Mouse (Mus musculus) left cerebral cortex, postnatal 4 days (tissue): ENCODE data around the gene Wdr43. TPM values are rescaled to one million over a fixed set of nuclear protein-coding genes. Genes with fewer than 3 reads are reported as not detected.

Source experiments
- DNase-seq: peaks from one replicate; pipeline ENCODE4 v3.0.0-alpha.2; 2022
- intact Hi-C: fragments of 180-260 bp; cut with DNase I; formaldehyde crosslinking; loops from one replicate; pipeline ENCODE4 v1.15.1; 2025
- total RNA-seq, 2 experiments: library from RNA; stranded (reverse); gene quantifications; 2 replicates each; pipeline ENCODE4 v1.2.3; 2021

The Wdr43 gene
- total RNA-seq, 2 experiments from 2014 or later = 50.1 to 53.6 TPM

- no peak for DNase-seq
- intact Hi-C loops = loop anchor here (5.0 to 10.0 kb wide), 3 partner anchors 212 to 1122 kb away; partner anchors contain the start of gene Alk
Measured at GRCm38 (mm10) chr17:71660390-71660789, 44.7 kb downstream of the Wdr43 start.

GRCm38 (mm10) chr17:71662751-71663250, 47.1 kb downstream of the Wdr43 start:
- DNase-seq = peak; percentile 73
- intact Hi-C loops = loop anchor here (5.0 to 10.0 kb wide), 3 partner anchors 210 to 1120 kb away; partner anchors contain the start of gene Alk

- intact Hi-C loops = loop anchor here (5.0 to 10.0 kb wide), 3 partner anchors 209 to 1119 kb away; partner anchors contain the start of gene Alk
- DNase-seq = no peak
Measured at GRCm38 (mm10) chr17:71663491-71663890, 47.8 kb downstream of the Wdr43 start.

- DNase-seq = no peak
- intact Hi-C loops = loop anchor here (5.0 to 10.0 kb wide), 3 partner anchors 208 to 1118 kb away; partner anchors contain the start of gene Alk
Measured at GRCm38 (mm10) chr17:71664172-71664571, 48.5 kb downstream of the Wdr43 start.

- intact Hi-C loops = loop anchor here (5.0 to 10.0 kb wide), 2 partner anchors 117 to 940 kb away; partner anchors contain the start of gene Alk
- no peak for DNase-seq
Measured at GRCm38 (mm10) chr17:71665201-71665600, 49.5 kb downstream of the Wdr43 start.

GRCm38 (mm10) chr17:71669511-71669910, 53.8 kb downstream of the Wdr43 start:
- intact Hi-C loops = loop anchor here (5.0 to 10.0 kb wide), 2 partner anchors 113 to 935 kb away; partner anchors contain the start of gene Alk
- DNase-seq = no peak

GRCm38 (mm10) chr17:71671840-71672546, 56.3 kb downstream of the Wdr43 start:
- intact Hi-C loops = no loop called here
- peak; percentile 69 for DNase-seq

GRCm38 (mm10) chr17:71673092-71673491, 57.4 kb downstream of the Wdr43 start, which contains the start of gene Togaram2:
Gene Togaram2 (plus strand): TSS chr17:71673261.
- DNase-seq = no peak
- intact Hi-C loops = no loop called here

- DNase-seq = peak; percentile 22
- intact Hi-C loops = no loop called here
Measured at GRCm38 (mm10) chr17:71673936-71674335, 58.2 kb downstream of the Wdr43 start.

- intact Hi-C loops = no loop called here
- DNase-seq = peak; percentile 63
Measured at GRCm38 (mm10) chr17:71674886-71675285, 59.2 kb downstream of the Wdr43 start.

- DNase-seq = no peak
- intact Hi-C loops = no loop called here
Measured at GRCm38 (mm10) chr17:71681666-71682065, 66.0 kb downstream of the Wdr43 start.

- intact Hi-C loops = no loop called here
- no peak for DNase-seq
Measured at GRCm38 (mm10) chr17:71682379-71682778, 66.7 kb downstream of the Wdr43 start.

GRCm38 (mm10) chr17:71683281-71683680, 67.6 kb downstream of the Wdr43 start:
- no peak for DNase-seq
- intact Hi-C loops = no loop called here

GRCm38 (mm10) chr17:71684103-71684608, 68.5 kb downstream of the Wdr43 start:
- intact Hi-C loops = no loop called here
- DNase-seq = no peak

- no peak for DNase-seq
- intact Hi-C loops = no loop called here
Measured at GRCm38 (mm10) chr17:71687436-71687835, 71.7 kb downstream of the Wdr43 start.

GRCm38 (mm10) chr17:71689903-71690302, 74.2 kb downstream of the Wdr43 start:
- DNase-seq = no peak
- intact Hi-C loops = no loop called here

GRCm38 (mm10) chr17:71691361-71691875, 75.7 kb downstream of the Wdr43 start:
- intact Hi-C loops = no loop called here
- DNase-seq = peak; percentile 37

GRCm38 (mm10) chr17:71693313-71693712, 77.6 kb downstream of the Wdr43 start:
- intact Hi-C loops = no loop called here
- no peak for DNase-seq

GRCm38 (mm10) chr17:71693780-71694179, 78.1 kb downstream of the Wdr43 start:
- intact Hi-C loops = no loop called here

GRCm38 (mm10) chr17:71695151-71695550, 79.5 kb downstream of the Wdr43 start:
- no peak for DNase-seq
- intact Hi-C loops = no loop called here

More at GRCm38 (mm10) chr17:71693780-71694179, 78.1 kb downstream of the Wdr43 start:
- DNase-seq = no peak

GRCm38 (mm10) chr17:71695716-71696315, 80.1 kb downstream of the Wdr43 start:
- intact Hi-C loops = no loop called here
- DNase-seq = no peak
